Mouse (Mus musculus) MEL (cell line): ENCODE data around the gene Cacna1b. TPM values are rescaled to one million over a fixed set of nuclear protein-coding genes. Genes with fewer than 3 reads are reported as not detected.
A peak's percentile ranks its signal among the peaks of the same experiment; 100 is the strongest.

ENCODE experiments used
- DNase-seq: peaks from one replicate; pipeline ENCODE4 v3.0.0; 2011; ENCODE audit warnings: low read depth, low spot score
- H3K27ac ChIP-seq: 2 replicates; pipeline ENCODE4 v1.5.1; 2012; ENCODE audit warnings: low read depth, mild to moderate bottlenecking, control low read depth, low read length, moderate library complexity; ENCODE audit not compliant: control insufficient read depth
- H3K27me3 ChIP-seq, 2 experiments: fragments of 150-350 bp in 1 of 2; sonication (generic) in 1 of 2; 2 replicates each; pipeline ENCODE4 v1.6.1; 2012; ENCODE audit warnings: low read length in 2 of 2, mild to moderate bottlenecking in 2 of 2, improper control_type of control experiment in 1 of 2, moderate library complexity in 1 of 2; ENCODE audit not compliant: insufficient read depth in 2 of 2, control insufficient read depth in 1 of 2
- H3K36me3 ChIP-seq, 2 experiments: 2 replicates each; pipeline ENCODE4 v1.6.1; 2012 to 2014; ENCODE audit warnings: low read length in 2 of 2, improper control_type of control experiment in 1 of 2, inconsistent platforms in 1 of 2, mild to moderate bottlenecking in 1 of 2; ENCODE audit not compliant: insufficient read depth in 2 of 2, control insufficient read depth in 1 of 2
- H3K4me1 ChIP-seq, 2 experiments: fragments of 150-350 bp in 1 of 2; sonication (generic) in 1 of 2; 2 replicates each; pipeline ENCODE4 v1.6.1; 2012; ENCODE audit warnings: low read length in 2 of 2, improper control_type of control experiment in 1 of 2, mild to moderate bottlenecking in 1 of 2; ENCODE audit not compliant: insufficient read depth in 2 of 2, control insufficient read depth in 1 of 2
- H3K4me3 ChIP-seq, 2 experiments: fragments of 150-350 bp in 1 of 2; sonication (generic) in 1 of 2; 2 replicates each; pipeline ENCODE4 v1.5.1; 2012; ENCODE audit warnings: low read depth in 2 of 2, low read length in 2 of 2, mild to moderate bottlenecking in 2 of 2, moderate library complexity in 2 of 2, control low read depth in 1 of 2, improper control_type of control experiment in 1 of 2; ENCODE audit not compliant: control insufficient read depth in 1 of 2, insufficient read depth in 1 of 2
- H3K79me2 ChIP-seq: 2 replicates; pipeline ENCODE4 v1.6.1; 2012; ENCODE audit warnings: mild to moderate bottlenecking, low read length, moderate library complexity; ENCODE audit not compliant: control insufficient read depth, poor library complexity, insufficient read depth
- H3K9ac ChIP-seq: 2 replicates; pipeline ENCODE4 v1.6.1; 2012; ENCODE audit warnings: low read depth, mild to moderate bottlenecking, control low read depth, low read length, moderate library complexity; ENCODE audit not compliant: control insufficient read depth, poor library complexity, severe bottlenecking
- H3K9me3 ChIP-seq: fragments of 150-350 bp; sonication (generic); replicated peaks from 2 replicates; pipeline ENCODE4 v1.6.1; 2012; ENCODE audit warnings: mild to moderate bottlenecking, low read length, improper control_type of control experiment, moderate library complexity; ENCODE audit not compliant: insufficient read depth
- CHD2 ChIP-seq: IDR thresholded peaks from 2 replicates; pipeline ENCODE4 v1.6.1; 2011; ENCODE audit warnings: low read length, improper control_type of control experiment
- CTCF ChIP-seq, 3 experiments: IDR thresholded peaks in 2 of 3; conservative IDR thresholded peaks in 1 of 3; 2 replicates each; pipeline ENCODE4 v1.5.1; 2011 to 2012; ENCODE audit warnings: low read length in 3 of 3, low read depth in 2 of 3, mild to moderate bottlenecking in 2 of 3, improper control_type of control experiment in 1 of 3, inconsistent platforms in 1 of 3, mixed read lengths in 1 of 3, moderate library complexity in 1 of 3; ENCODE audit not compliant: control insufficient read depth in 1 of 3, insufficient read depth in 1 of 3, poor library complexity in 1 of 3, severe bottlenecking in 1 of 3
- EP300 ChIP-seq, 2 experiments: IDR thresholded peaks; 2 replicates each; pipeline ENCODE4 v1.6.1; 2011; ENCODE audit warnings: improper control_type of control experiment in 2 of 2, low read length in 2 of 2, low read depth in 1 of 2, mild to moderate bottlenecking in 1 of 2
- ETS1 ChIP-seq: IDR thresholded peaks from 2 replicates; pipeline ENCODE4 v1.6.1; 2012; ENCODE audit warnings: low read depth, mild to moderate bottlenecking, inconsistent platforms, low read length, improper control_type of control experiment, moderate library complexity
- GABPA ChIP-seq: IDR thresholded peaks from 2 replicates; pipeline ENCODE4 v1.6.1; 2012; ENCODE audit warnings: low read depth, mild to moderate bottlenecking, inconsistent platforms, low read length, improper control_type of control experiment, moderate library complexity
- GATA1 ChIP-seq: IDR thresholded peaks from 2 replicates; pipeline ENCODE4 v1.6.1; 2011; ENCODE audit warnings: low read depth, low read length, improper control_type of control experiment
- HCFC1 ChIP-seq: IDR thresholded peaks from 2 replicates; pipeline ENCODE4 v1.6.1; 2012; ENCODE audit warnings: low read depth, mild to moderate bottlenecking, inconsistent platforms, low read length, improper control_type of control experiment, moderate library complexity
- JUND ChIP-seq: IDR thresholded peaks from 2 replicates; pipeline ENCODE4 v1.6.1; 2011; ENCODE audit warnings: low read depth, mild to moderate bottlenecking, improper control_type of control experiment, low read length
- MAFK ChIP-seq: IDR thresholded peaks from 2 replicates; pipeline ENCODE4 v1.6.1; 2011; ENCODE audit warnings: low read depth, mild to moderate bottlenecking, low read length, improper control_type of control experiment, borderline replicate concordance
- MYC ChIP-seq: IDR thresholded peaks from 2 replicates; pipeline ENCODE4 v1.6.1; 2011; ENCODE audit warnings: low read depth, mild to moderate bottlenecking, low read length, improper control_type of control experiment, moderate library complexity
- NELFE ChIP-seq: IDR thresholded peaks from 2 replicates; pipeline ENCODE4 v1.6.1; 2011; ENCODE audit warnings: low read depth, low read length, improper control_type of control experiment
- POLR2A ChIP-seq, 2 experiments: IDR thresholded peaks; 2 replicates each; pipeline ENCODE4 v1.6.1; 2011 to 2012; ENCODE audit warnings: low read length in 2 of 2, mild to moderate bottlenecking in 2 of 2, control low read depth in 1 of 2, improper control_type of control experiment in 1 of 2, low read depth in 1 of 2, moderate library complexity in 1 of 2; ENCODE audit not compliant: control insufficient read depth in 1 of 2, insufficient read depth in 1 of 2, poor library complexity in 1 of 2
- POLR2AphosphoS2 ChIP-seq: IDR thresholded peaks from 2 replicates; pipeline ENCODE4 v1.6.1; 2011; ENCODE audit warnings: low read length, improper control_type of control experiment
- RAD21 ChIP-seq: IDR thresholded peaks from 2 replicates; pipeline ENCODE4 v1.6.1; 2011; ENCODE audit warnings: mild to moderate bottlenecking, low read depth, low read length, improper control_type of control experiment
- RCOR1 ChIP-seq: IDR thresholded peaks from 2 replicates; pipeline ENCODE4 v1.6.1; 2012; ENCODE audit warnings: low read depth, mild to moderate bottlenecking, inconsistent platforms, low read length, improper control_type of control experiment
- SMC3 ChIP-seq: IDR thresholded peaks from 2 replicates; pipeline ENCODE4 v1.6.1; 2011; ENCODE audit warnings: low read depth, low read length, improper control_type of control experiment
- TCF12 ChIP-seq: IDR thresholded peaks from 2 replicates; pipeline ENCODE4 v1.6.1; 2014; ENCODE audit warnings: low read depth, mild to moderate bottlenecking, inconsistent platforms, low read length, improper control_type of control experiment, moderate library complexity
- UBTF ChIP-seq: IDR thresholded peaks from 2 replicates; pipeline ENCODE4 v1.6.1; 2012; ENCODE audit warnings: low read depth, mild to moderate bottlenecking, inconsistent platforms, low read length, improper control_type of control experiment, moderate library complexity, borderline replicate concordance; ENCODE audit not compliant: insufficient read depth
- USF2 ChIP-seq, 2 experiments: IDR thresholded peaks; 2 replicates each; pipeline ENCODE4 v1.6.1; 2011 to 2012; ENCODE audit warnings: improper control_type of control experiment in 2 of 2, low read length in 2 of 2, borderline replicate concordance in 1 of 2, inconsistent platforms in 1 of 2, low read depth in 1 of 2, mild to moderate bottlenecking in 1 of 2; ENCODE audit not compliant: insufficient read depth in 1 of 2
- ZC3H11A ChIP-seq: IDR thresholded peaks from 2 replicates; pipeline ENCODE4 v1.6.1; 2012; ENCODE audit warnings: low read depth, mild to moderate bottlenecking, inconsistent platforms, low read length, improper control_type of control experiment
- ZMIZ1 ChIP-seq: IDR thresholded peaks from 2 replicates; pipeline ENCODE4 v1.6.1; 2012; ENCODE audit warnings: low read depth, mild to moderate bottlenecking, inconsistent platforms, low read length, improper control_type of control experiment, moderate library complexity
- ZNF384 ChIP-seq: IDR thresholded peaks from 2 replicates; pipeline ENCODE4 v1.6.1; 2012; ENCODE audit warnings: low read depth, mild to moderate bottlenecking, inconsistent platforms, low read length, improper control_type of control experiment
- polyA plus RNA-seq, 2 experiments: library from polyadenylated mRNA; stranded (reverse) in 1 of 2; unstranded in 1 of 2; fragments of >175 nt in 1 of 2; fragments of >200 nt in 1 of 2; gene quantifications; 2 replicates each; pipeline versions ENCODE4 v1.2.1 to v1.2.4; 2012; ENCODE audit warnings: low replicate concordance in 2 of 2, low read depth in 1 of 2; ENCODE audit not compliant: insufficient read length in 2 of 2, insufficient read depth in 1 of 2, missing spikeins in 1 of 2
- total RNA-seq: library from RNA; depleted of rRNA; stranded (reverse); fragments of 300-350 nt; gene quantifications from 2 replicates; pipeline ENCODE4 v1.2.3, GENCODE M21; 2012

The Cacna1b gene
- total and polyA plus RNA-seq, 3 experiments, result not detected

- H3K9ac ChIP-seq, result no peak overlapping the region
- peak; percentile 19 for DNase-seq
- H3K79me2 ChIP-seq, result no peaks in the 10 kb centered on the region
- TF ChIP-seq POLR2A (IDR thresholded peaks at IDR 0.05; ENCODE audit: control insufficient read depth in 1 of 2, insufficient read depth in 1 of 2, low read depth in 1 of 2, low read length in 2 of 2, poor library complexity in 1 of 2) (no peak), TCF12 (0 out of 2 replicates have a peak, but pooled peaks have one; percentile 11), EP300 (IDR thresholded peaks at IDR 0.05; ENCODE audit: low read depth in 1 of 2, low read length in 2 of 2) (0 out of 4 replicates have a peak, but pooled peaks of 1 of the 2 experiments have one; percentile 17), ZNF384 (0 out of 2 replicates have a peak, but pooled peaks have one; percentile 11)
- H3K4me1 ChIP-seq, result no peaks in the 10 kb centered on the region
- no peaks in the 10 kb centered on the region; a peak in 1 of 4 replicates for H3K27me3 ChIP-seq
- no peak overlapping the region for H3K27ac ChIP-seq
- H3K4me3 ChIP-seq, result no peak overlapping the region
- H3K36me3 ChIP-seq, result no peaks in the 10 kb centered on the region
- H3K9me3 ChIP-seq, result no peaks in the 10 kb centered on the region
Measured at GRCm38 (mm10) chr2:24674432-24675006, 88.4 kb downstream of the Cacna1b start.

DNA sequence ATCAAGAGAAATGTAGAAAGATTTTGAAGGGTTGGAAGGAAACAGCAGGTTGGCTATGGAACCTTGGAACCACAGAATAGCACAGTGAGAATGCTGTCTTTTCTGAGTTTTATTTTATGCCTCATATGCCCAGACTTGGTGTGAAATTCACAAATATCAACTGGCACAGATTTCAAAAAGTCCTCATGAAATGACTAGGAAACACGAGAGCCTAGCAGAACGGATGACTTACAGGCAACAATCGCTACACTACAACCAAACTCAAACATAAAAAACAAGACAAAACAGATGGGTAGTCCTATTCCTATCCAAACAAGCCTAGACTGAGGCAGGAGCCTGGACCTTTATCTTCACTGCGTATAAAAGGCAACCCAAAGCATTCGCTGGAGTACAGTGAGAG, 94.4 kb downstream of the Cacna1b start:
- Histone ChIP-seq H3K9ac (no peak overlapping the region), H3K27me3 (no peaks in the 10 kb centered on the region; a peak in 1 of 4 replicates), H3K9me3 (no peaks in the 10 kb centered on the region), H3K36me3 (no peaks in the 10 kb centered on the region)
- DNase-seq, result no peak
- TF ChIP-seq GABPA, result no peak
- TF ChIP-seq, all 39 proteins: peak for 0
- no peaks in the 10 kb centered on the region for H3K4me1 ChIP-seq
- H3K4me3 ChIP-seq, result no peak overlapping the region
- no peaks in the 10 kb centered on the region for H3K79me2 ChIP-seq
- H3K27ac ChIP-seq, result no peak overlapping the region

GRCm38 (mm10) chr2:24664678-24665257, 98.2 kb downstream of the Cacna1b start:
- DNase-seq, result no peak
- no peaks in the 10 kb centered on the region for H3K36me3 ChIP-seq
- no peaks in the 10 kb centered on the region for H3K9me3 ChIP-seq
- H3K79me2 ChIP-seq, result no peaks in the 10 kb centered on the region
- no peak overlapping the region for H3K9ac ChIP-seq
- no peaks in the 10 kb centered on the region for H3K4me1 ChIP-seq
- no peaks in the 10 kb centered on the region for H3K27me3 ChIP-seq
- no peak for TF ChIP-seq POLR2AphosphoS2
- no peak for TF ChIP-seq ETS1
- TF ChIP-seq USF2 (IDR thresholded peaks at IDR 0.05; ENCODE audit: borderline replicate concordance in 1 of 2, insufficient read depth in 1 of 2, low read depth in 1 of 2, low read length in 2 of 2), result no peak
- TF ChIP-seq CTCF (IDR thresholded peaks at IDR 0.05 in 2 of 3, conservative IDR thresholded peaks at IDR 0.05 in 1 of 3; ENCODE audit: control insufficient read depth in 1 of 3, insufficient read depth in 1 of 3, low read depth in 2 of 3, low read length in 3 of 3, poor library complexity in 1 of 3, severe bottlenecking in 1 of 3), result no peak
- TF ChIP-seq JUND, result no peak
- TF ChIP-seq RAD21, result no peak
- TF ChIP-seq UBTF, result no peak
- no peak for TF ChIP-seq POLR2A (IDR thresholded peaks at IDR 0.05; ENCODE audit: control insufficient read depth in 1 of 2, insufficient read depth in 1 of 2, low read depth in 1 of 2, low read length in 2 of 2, poor library complexity in 1 of 2)
- no peak for TF ChIP-seq ZC3H11A
- TF ChIP-seq RCOR1, result no peak
- TF ChIP-seq MAFK, result no peak
- TF ChIP-seq NELFE, result no peak
- no peak for TF ChIP-seq ZNF384
- no peak for TF ChIP-seq HCFC1
- TF ChIP-seq CHD2, result no peak
- no peak for TF ChIP-seq SMC3
- no peak for TF ChIP-seq MYC
- TF ChIP-seq GATA1, result no peak
- no peak for TF ChIP-seq ZMIZ1
- no peak for TF ChIP-seq TCF12
- H3K4me3 ChIP-seq, result no peak overlapping the region
- H3K27ac ChIP-seq, result no peak overlapping the region
